Comparison of ENCODE assay signal across 9 mouse cellular contexts in the genomic region with DNA sequence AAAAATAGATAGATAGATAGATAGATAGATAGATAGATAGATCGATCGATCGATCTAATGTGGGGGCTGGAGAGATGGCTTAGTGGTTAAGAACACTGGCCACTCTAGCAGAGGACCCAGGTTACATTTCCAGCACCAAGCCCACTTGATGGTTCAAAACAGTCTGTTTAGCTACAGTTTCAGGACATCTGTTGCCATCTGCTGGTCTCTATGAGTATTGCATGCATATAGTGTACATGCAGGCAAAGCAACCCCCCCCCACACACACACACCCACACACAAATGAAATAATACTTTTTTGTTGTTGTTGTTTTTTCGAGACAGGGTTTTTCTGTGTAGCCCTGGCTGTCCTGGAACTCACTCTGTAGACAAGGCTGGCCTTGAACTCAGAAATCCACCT.
DNase-seq lines count a peak whose midpoint lies in the region; TF ChIP-seq lines count a peak whose summit lies in the region.
"Had no signal": no experiment of that assay in that cellular context is flagged by ENCODE, and none has a peak within 500 bp of the region (broad histone marks: within the 10 kb centered on the region; RNA-seq: fewer than 3 reads in every experiment).

No protein-coding gene starts in this region.

- peak; percentile 30 to 33 for DNase-seq in cerebellum, adult 18-20 months
- DNase-seq in cerebellum, postnatal 4 days (ENCODE audit: low spot score in 2 of 2) = no peak
- no peak for DNase-seq in left cerebral cortex, adult 2 months (ENCODE audit: extremely low spot score in 1 of 2, low spot score in 2 of 2)
- no peak for DNase-seq in left cerebral cortex, adult 18-20 months (ENCODE audit: low spot score in 2 of 2)
- peak; percentile 26 for DNase-seq in brain, embryonic 14.5 days (ENCODE audit: low read depth)
- DNase-seq in natural killer cell, adult 2 months (ENCODE audit: low spot score in 2 of 2) = peak; percentile 22 to 26
- DNase-seq in right cerebral cortex, adult 18-20 months = no peak
- DNase-seq in layer of hippocampus, postnatal 36 days = no peak

- TF ChIP-seq CTCF in left cerebral cortex, adult 2 months (IDR thresholded peaks at IDR 0.05) = peak; percentile 50
- TF ChIP-seq CTCF in brain, embryonic 14.5 days (IDR thresholded peaks at IDR 0.05; ENCODE audit: borderline replicate concordance, extremely low read depth, insufficient read depth, insufficient read length) = peak; percentile 19; the same call in 1 of the 2 replicates

- intact Hi-C loops in left cerebral cortex, adult 2 months (cut with DNase I) = no loop called here

- H3K4me3 ChIP-seq in left cerebral cortex, adult 2 months = no peak overlapping the region
- H3K4me3 ChIP-seq: limb, embryonic 12.5 days had no signal

- no peak for TF ChIP-seq POLR2A in brain, embryonic 14.5 days (IDR thresholded peaks at IDR 0.05; ENCODE audit: borderline replicate concordance, extremely low read depth, insufficient read depth, insufficient read length, poor library complexity, severe bottlenecking)

- H3K27ac ChIP-seq in left cerebral cortex, adult 2 months = no peak overlapping the region
- H3K27ac ChIP-seq: limb, embryonic 12.5 days had no signal

Comparison
In these comparisons a context has a peak if more than half of its experiments do, and no peak if none do; other contexts are left out.
1. DNase-seq: peak in cerebellum, adult 18-20 months (2 of 2), brain, embryonic 14.5 days (single experiment) and natural killer cell, adult 2 months (2 of 2); none in cerebellum, postnatal 4 days (0 of 2), left cerebral cortex, adult 2 months (0 of 2), left cerebral cortex, adult 18-20 months (0 of 2), right cerebral cortex, adult 18-20 months (single experiment) and layer of hippocampus, postnatal 36 days (0 of 2).